Comparison of ENCODE assay signal across 8 mouse cellular contexts in genomic region chr5:111229041-111229394, GRCm38 (mm10).
DNase-seq lines count a peak whose midpoint lies in the region; ATAC-seq lines count a peak whose summit lies in the region.

No protein-coding gene starts in this region.

- H3K27me3 ChIP-seq in heart, embryonic 14.5 days (ENCODE audit: control insufficient read depth, insufficient read depth, low read length), result no peaks in the 10 kb centered on the region
- no peaks in the 10 kb centered on the region for H3K27me3 ChIP-seq in embryonic facial prominence, embryonic 12.5 days
- H3K27me3 ChIP-seq in hindbrain, embryonic 12.5 days, result peaks cover 12% of the 10 kb centered on the region; the same call in 1 of the 2 replicates
- no peaks in the 10 kb centered on the region for H3K27me3 ChIP-seq in midbrain, embryonic 14.5 days (ENCODE audit: control insufficient read depth, insufficient read depth, low read length)

- ATAC-seq in heart, embryonic 14.5 days (ENCODE audit: insufficient number of reproducible peaks, insufficient read depth, low FRiP score, low read depth), result no peak
- no peak for ATAC-seq in embryonic facial prominence, embryonic 12.5 days (ENCODE audit: insufficient number of reproducible peaks, insufficient read depth, low FRiP score, low TSS enrichment)
- ATAC-seq in hindbrain, embryonic 12.5 days (ENCODE audit: low FRiP score), result no peak
- ATAC-seq in midbrain, embryonic 14.5 days (ENCODE audit: low FRiP score, low TSS enrichment), result no peak
- no peak for ATAC-seq in megakaryocyte progenitor cell, adult 5-6 weeks (replicated peaks; ENCODE audit: poor library complexity)

- H3K9me3 ChIP-seq in heart, embryonic 14.5 days (ENCODE audit: control insufficient read depth, low read length), result no peaks in the 10 kb centered on the region
- no peaks in the 10 kb centered on the region for H3K9me3 ChIP-seq in embryonic facial prominence, embryonic 12.5 days
- no peaks in the 10 kb centered on the region for H3K9me3 ChIP-seq in hindbrain, embryonic 12.5 days (replicated peaks)
- no peaks in the 10 kb centered on the region for H3K9me3 ChIP-seq in midbrain, embryonic 14.5 days (ENCODE audit: control insufficient read depth, low read length)

- H3K4me3 ChIP-seq in heart, embryonic 14.5 days (ENCODE audit: control insufficient read depth in 1 of 2, insufficient read depth in 1 of 2, low read depth in 1 of 2, low read length in 2 of 2), result no peak overlapping the region
- H3K4me3 ChIP-seq in embryonic facial prominence, embryonic 12.5 days, result no peak overlapping the region
- H3K4me3 ChIP-seq in hindbrain, embryonic 12.5 days, result no peak overlapping the region
- no peak overlapping the region for H3K4me3 ChIP-seq in midbrain, embryonic 14.5 days (replicated peaks; ENCODE audit: low read depth, low read length)

- intact Hi-C loops in heart, postnatal 10 days (cut with DNase I), result no loop called here

- no peak overlapping the region for H3K4me2 ChIP-seq in heart, embryonic 14.5 days (ENCODE audit: low read length)
- H3K4me2 ChIP-seq in embryonic facial prominence, embryonic 12.5 days (replicated peaks), result no peak overlapping the region
- H3K4me2 ChIP-seq in hindbrain, embryonic 12.5 days (replicated peaks), result no peak overlapping the region
- no peak overlapping the region for H3K4me2 ChIP-seq in midbrain, embryonic 14.5 days (ENCODE audit: low read length)

- no peak for DNase-seq in heart, postnatal 10 days
- no peak for DNase-seq in midbrain, embryonic 14.5 days
- DNase-seq in thymus, postnatal 0 days (ENCODE audit: low spot score), result no peak
- DNase-seq in spleen, postnatal 10 days (ENCODE audit: low spot score in 2 of 2), result no peak

- H3K27ac ChIP-seq in heart, embryonic 14.5 days (replicated peaks in 1 of 2; ENCODE audit: control insufficient read depth in 1 of 2, insufficient read depth in 1 of 2, low read depth in 2 of 2, low read length in 2 of 2), result peak overlapping the region; percentile 83 to 87
- H3K27ac ChIP-seq in embryonic facial prominence, embryonic 12.5 days, result peak overlapping the region; percentile 64; the same call in 1 of the 2 replicates
- H3K27ac ChIP-seq in hindbrain, embryonic 12.5 days, result peak overlapping the region; percentile 80
- H3K27ac ChIP-seq in midbrain, embryonic 14.5 days (replicated peaks; ENCODE audit: low read depth, low read length), result peak overlapping the region; percentile 58

- peaks cover 31% of the 10 kb centered on the region for H3K36me3 ChIP-seq in heart, embryonic 14.5 days (ENCODE audit: control insufficient read depth, insufficient read depth, low read length)
- peaks cover 45% of the 10 kb centered on the region for H3K36me3 ChIP-seq in embryonic facial prominence, embryonic 12.5 days
- H3K36me3 ChIP-seq in hindbrain, embryonic 12.5 days, result peaks cover 22% of the 10 kb centered on the region
- peaks cover 54% of the 10 kb centered on the region for H3K36me3 ChIP-seq in midbrain, embryonic 14.5 days (ENCODE audit: control insufficient read depth, insufficient read depth, low read length)

- H3K9ac ChIP-seq in heart, embryonic 14.5 days (ENCODE audit: low read length), result peak overlapping the region; percentile 12; the same call in 1 of the 2 replicates
- no peak overlapping the region for H3K9ac ChIP-seq in embryonic facial prominence, embryonic 12.5 days
- peak overlapping the region; percentile 43; the same call in 1 of the 2 replicates for H3K9ac ChIP-seq in hindbrain, embryonic 12.5 days
- H3K9ac ChIP-seq in midbrain, embryonic 14.5 days (replicated peaks; ENCODE audit: low read length), result no peak overlapping the region; the same call in 1 of the 2 replicates

- H3K4me1 ChIP-seq in heart, embryonic 14.5 days (ENCODE audit: control insufficient read depth in 2 of 2, insufficient read depth in 2 of 2, low read length in 2 of 2), result peaks cover 56 to 57% of the 10 kb centered on the region in 2 experiments
- peaks cover 51% of the 10 kb centered on the region for H3K4me1 ChIP-seq in embryonic facial prominence, embryonic 12.5 days
- peaks cover 87% of the 10 kb centered on the region for H3K4me1 ChIP-seq in hindbrain, embryonic 12.5 days
- peaks cover 39% of the 10 kb centered on the region for H3K4me1 ChIP-seq in midbrain, embryonic 14.5 days (ENCODE audit: control insufficient read depth, insufficient read depth, low read length)

- WGBS in heart, embryonic 14.5 days, result 33% methylated on average over 12 of the region's 12 CpGs
- WGBS in embryonic facial prominence, embryonic 12.5 days, result 37% methylated on average over 12 of the region's 12 CpGs
- 57% methylated on average over 12 of the region's 12 CpGs for WGBS in hindbrain, embryonic 12.5 days
- WGBS in midbrain, embryonic 14.5 days, result 52% methylated on average over 12 of the region's 12 CpGs

Comparison
In these comparisons a context has a peak if more than half of its experiments do, and no peak if none do; other contexts are left out.
1. H3K9ac ChIP-seq: peak in heart, embryonic 14.5 days (single experiment) and hindbrain, embryonic 12.5 days (single experiment); none in embryonic facial prominence, embryonic 12.5 days (single experiment) and midbrain, embryonic 14.5 days (single experiment).
2. Peak in every context shown above with its lines, with median percentiles within 50 percentile points of each other: H3K27ac ChIP-seq.